Mouse (Mus musculus) C2C12 (cell line): Measurements from ENCODE around the gene Anapc15-ps.

Experiments used
- CEBPB ChIP-seq: IDR thresholded peaks from one replicate; pipeline ENCODE4 v1.6.1; 2011; ENCODE audit warnings: low read depth, mild to moderate bottlenecking, control low read depth, moderate library complexity
- CTCF ChIP-seq: IDR thresholded peaks from one replicate; pipeline ENCODE4 v1.5.1; 2011; ENCODE audit not compliant: control insufficient read depth, insufficient read depth, insufficient read length

- TF ChIP-seq CTCF (no peak), CEBPB (no peak)
Measured at GRCm38 (mm10) chr10:95669872-95670271, 3.4 kb downstream of the Anapc15-ps start.
